Mouse (Mus musculus) thymus, adult 2 months (tissue): Measurements from ENCODE around the gene Samd5. TPM values are rescaled to one million over a fixed set of nuclear protein-coding genes. Genes with fewer than 3 reads are reported as not detected.

Experiments used
- DNase-seq: peaks from one replicate; pipeline ENCODE4 v3.0.0; 2021
- H3K27ac ChIP-seq: fragments of 200-500 bp; 2 replicates; pipeline ENCODE4 v1.5.1; 2012; ENCODE audit warnings: low read length, control low read depth; ENCODE audit not compliant: control insufficient read depth, insufficient read depth
- H3K27me3 ChIP-seq: fragments of 200-500 bp; 2 replicates; pipeline ENCODE4 v1.6.1; 2012; ENCODE audit warnings: mild to moderate bottlenecking, low read length, moderate library complexity, mixed read lengths; ENCODE audit not compliant: control insufficient read depth, insufficient read depth
- H3K36me3 ChIP-seq: fragments of 200-500 bp; 2 replicates; pipeline ENCODE4 v1.6.1; 2012; ENCODE audit warnings: mild to moderate bottlenecking, low read length, moderate library complexity; ENCODE audit not compliant: control insufficient read depth, insufficient read depth
- H3K4me1 ChIP-seq: fragments of 200-500 bp; replicated peaks from 2 replicates; pipeline ENCODE4 v1.6.1; 2012; ENCODE audit warnings: low read length; ENCODE audit not compliant: control insufficient read depth, insufficient read depth
- H3K4me3 ChIP-seq: fragments of 200-500 bp; 2 replicates; pipeline ENCODE4 v1.5.1; 2012; ENCODE audit warnings: mild to moderate bottlenecking, low read length, control low read depth, moderate library complexity; ENCODE audit not compliant: control insufficient read depth, insufficient read depth
- CTCF ChIP-seq: fragments of 200-500 bp; IDR thresholded peaks from 2 replicates; pipeline ENCODE4 v1.5.1; 2012; ENCODE audit warnings: mild to moderate bottlenecking, control low read depth, low read length, moderate library complexity, borderline replicate concordance; ENCODE audit not compliant: control insufficient read depth, poor library complexity, insufficient read depth; ENCODE audit errors: extremely low read depth
- POLR2A ChIP-seq: fragments of 200-500 bp; IDR thresholded peaks from 2 replicates; pipeline ENCODE4 v1.6.1; 2012; ENCODE audit warnings: mild to moderate bottlenecking, low read length, control low read depth, moderate library complexity; ENCODE audit not compliant: control insufficient read depth, poor library complexity, insufficient read depth; ENCODE audit errors: extremely low read depth
- WGBS: fragments of 180-500 bp; shearing (Covaris S2); methylation state at CpG from one replicate; pipeline ENCODE4 v1.1.7; 2018; 5-methylcytosine and 5-hydroxymethylcytosine counted together
- polyA plus RNA-seq: library from polyadenylated mRNA; depleted of rRNA; stranded (reverse); fragments of >200 nt; gene quantifications from 2 replicates; pipeline ENCODE4 v1.2.3, GENCODE M21; 2012

The Samd5 gene
- polyA plus RNA-seq, 1 experiment = 1.3 TPM

DNA sequence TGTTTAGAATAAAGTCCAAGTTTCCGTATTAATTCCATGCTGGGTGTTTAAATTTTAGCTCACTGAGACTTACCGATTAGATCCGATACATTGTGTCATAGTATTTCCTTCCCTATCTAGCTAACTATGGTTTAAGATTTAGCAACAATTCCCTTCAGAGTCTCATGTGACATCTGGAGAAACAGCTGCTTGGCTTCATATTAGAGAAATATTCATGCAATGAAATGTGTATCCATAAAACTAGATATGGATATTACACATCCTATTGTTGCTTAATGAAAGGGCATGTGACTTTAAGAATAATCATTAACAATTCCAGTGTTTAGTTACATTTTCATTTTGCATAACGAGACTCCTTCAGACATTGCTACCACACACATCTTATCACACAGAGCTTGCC is 66.2 kb downstream of the Samd5 start:
- Histone ChIP-seq H3K4me1 (no peaks in the 10 kb centered on the region), H3K27ac (no peak overlapping the region), H3K36me3 (no peaks in the 10 kb centered on the region), H3K27me3 (no peaks in the 10 kb centered on the region), H3K4me3 (no peak overlapping the region)
- 89% methylated on average over 4 of the region's 4 CpGs for WGBS
- TF ChIP-seq POLR2A (no peak), CTCF (no peak)
- no peak for DNase-seq

GRCm38 (mm10) chr10:9607155-9607554 is 67.9 kb downstream of the Samd5 start:
- Histone ChIP-seq H3K27me3 (no peaks in the 10 kb centered on the region), H3K4me3 (no peak overlapping the region), H3K27ac (no peak overlapping the region), H3K4me1 (no peaks in the 10 kb centered on the region), H3K36me3 (no peaks in the 10 kb centered on the region)
- DNase-seq = no peak
- TF ChIP-seq CTCF (no peak), POLR2A (no peak)
- WGBS = 93% methylated on average over 2 of the region's 2 CpGs

DNA sequence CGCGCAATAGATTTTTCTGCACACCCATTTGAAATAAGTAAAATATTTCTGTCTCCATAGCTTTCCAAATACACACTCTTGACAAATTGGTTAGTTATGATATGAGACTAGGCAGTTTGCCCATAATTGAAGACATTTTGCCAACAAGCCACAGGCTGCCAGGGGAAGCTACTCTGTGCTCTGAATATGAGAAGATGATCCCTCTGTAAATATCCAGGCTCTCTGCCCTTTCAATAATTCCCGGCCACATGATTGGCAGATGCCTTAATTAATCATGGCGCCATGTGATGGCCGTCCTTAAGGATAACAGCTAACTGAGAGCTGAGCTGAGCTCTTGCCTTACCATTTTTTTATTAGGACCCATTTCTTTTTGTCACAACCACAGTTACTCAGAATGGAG is 69.4 kb downstream of the Samd5 start:
- Histone ChIP-seq H3K27ac (no peak overlapping the region), H3K4me3 (no peak overlapping the region), H3K27me3 (no peaks in the 10 kb centered on the region), H3K4me1 (no peaks in the 10 kb centered on the region), H3K36me3 (no peaks in the 10 kb centered on the region)
- no peak for TF ChIP-seq POLR2A
- no peak for TF ChIP-seq CTCF
- no peak for DNase-seq
- WGBS = 96% methylated on average over 5 of the region's 5 CpGs

GRCm38 (mm10) chr10:9603290-9603689 is 71.7 kb downstream of the Samd5 start:
- Histone ChIP-seq H3K27ac (no peak overlapping the region), H3K36me3 (no peaks in the 10 kb centered on the region), H3K27me3 (no peaks in the 10 kb centered on the region), H3K4me1 (no peaks in the 10 kb centered on the region), H3K4me3 (no peak overlapping the region)
- no peak for TF ChIP-seq POLR2A
- TF ChIP-seq CTCF = no peak
- 87% methylated on average over 5 of the region's 5 CpGs for WGBS
- DNase-seq = no peak

GRCm38 (mm10) chr10:9602845-9603244 is 72.2 kb downstream of the Samd5 start:
- no peak for DNase-seq
- H3K36me3 ChIP-seq = no peaks in the 10 kb centered on the region
- H3K4me1 ChIP-seq = no peaks in the 10 kb centered on the region
- 85% methylated on average over 5 of the region's 5 CpGs for WGBS
- no peaks in the 10 kb centered on the region for H3K27me3 ChIP-seq
- TF ChIP-seq POLR2A = no peak
- TF ChIP-seq CTCF = no peak
- H3K27ac ChIP-seq = no peak overlapping the region
- no peak overlapping the region for H3K4me3 ChIP-seq

DNA sequence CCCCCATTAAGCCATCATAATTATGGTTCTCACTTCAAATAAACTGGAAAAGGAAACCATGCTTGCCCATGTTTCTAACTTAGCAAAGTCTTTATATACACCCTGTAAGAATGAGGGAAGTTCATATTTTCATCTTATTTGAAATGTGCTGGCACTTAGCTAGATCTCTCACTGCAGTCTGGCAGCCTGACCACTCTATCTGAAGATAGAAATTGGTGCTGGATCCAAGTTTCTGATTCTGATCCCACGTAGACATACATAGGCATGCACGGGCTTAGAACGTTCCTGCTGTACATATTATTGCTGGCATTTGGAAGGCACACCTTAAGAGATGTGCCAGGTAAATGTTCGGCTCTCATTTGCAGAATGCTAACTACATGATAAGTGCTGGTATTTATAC is 72.6 kb downstream of the Samd5 start:
- no peak overlapping the region for H3K27ac ChIP-seq
- no peaks in the 10 kb centered on the region for H3K36me3 ChIP-seq
- H3K4me1 ChIP-seq = no peaks in the 10 kb centered on the region
- H3K4me3 ChIP-seq = no peak overlapping the region
- 94% methylated on average over 4 of the region's 4 CpGs for WGBS
- H3K27me3 ChIP-seq = no peaks in the 10 kb centered on the region
- TF ChIP-seq POLR2A (no peak), CTCF (no peak)
- DNase-seq = no peak

GRCm38 (mm10) chr10:9596228-9596627 is 78.8 kb downstream of the Samd5 start:
- 93% methylated on average over 5 of the region's 5 CpGs for WGBS
- H3K36me3 ChIP-seq = no peaks in the 10 kb centered on the region
- H3K4me1 ChIP-seq = no peaks in the 10 kb centered on the region
- no peak for DNase-seq
- no peak overlapping the region for H3K4me3 ChIP-seq
- no peaks in the 10 kb centered on the region for H3K27me3 ChIP-seq
- no peak overlapping the region for H3K27ac ChIP-seq
- TF ChIP-seq POLR2A = no peak
- TF ChIP-seq CTCF = no peak
